Mouse (Mus musculus) CD4-positive, CD25-positive, alpha-beta regulatory T cell, adult 2 months (primary cell): ENCODE results near the gene B4galnt2.

Source experiments
- DNase-seq: peaks from one replicate; pipeline ENCODE4 v3.0.0-alpha.2; 2012; ENCODE audit warnings: low read depth, low spot score

The B4galnt2 gene

GRCm38 (mm10) chr11:95827168-95827447, 87.6 kb downstream of the B4galnt2 start:
- no peak for DNase-seq

GRCm38 (mm10) chr11:95826317-95827167, 88.1 kb downstream of the B4galnt2 start:
- DNase-seq = no peak

DNA sequence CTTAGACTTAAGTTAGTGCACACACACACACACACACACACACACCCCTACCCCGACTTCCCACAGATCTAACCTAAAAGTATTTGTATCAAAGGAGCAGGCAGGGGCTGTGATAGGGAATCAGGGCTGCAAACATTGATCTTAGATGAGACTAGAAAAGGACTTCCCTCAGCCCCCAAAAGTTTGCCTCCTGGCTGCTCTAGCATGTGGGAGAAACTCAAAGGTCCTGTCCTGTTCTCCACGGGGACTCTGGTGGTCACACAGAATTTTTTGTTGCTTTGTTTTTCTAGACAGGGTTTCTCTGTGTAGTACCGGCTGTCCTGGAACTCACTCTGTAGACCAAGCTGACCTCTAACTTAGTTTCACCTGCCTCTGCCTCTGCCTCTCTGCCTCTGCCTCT, 89.1 kb downstream of the B4galnt2 start:
- no peak for DNase-seq

DNA sequence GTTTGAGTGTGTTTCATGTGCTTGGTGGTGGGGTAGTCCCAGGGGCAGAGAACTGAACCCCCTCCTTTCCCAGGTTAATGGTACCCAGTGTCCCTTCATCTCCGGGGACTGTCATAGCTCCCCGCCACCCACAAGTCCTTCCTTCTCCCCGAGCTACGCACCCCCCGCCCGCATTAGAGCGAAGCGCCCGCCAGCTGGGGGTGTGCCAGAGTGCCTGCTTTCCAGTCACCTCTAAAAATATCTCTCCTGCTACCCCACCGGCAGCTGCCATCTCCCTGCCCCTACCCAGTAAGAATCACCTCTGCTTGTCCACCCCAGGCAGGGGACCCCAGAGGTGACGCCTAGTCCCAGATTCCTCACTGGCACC, 89.8 kb downstream of the B4galnt2 start:
- peak; percentile 50 for DNase-seq

- peak; percentile 94 for DNase-seq
Measured at GRCm38 (mm10) chr11:95824071-95824876, 90.4 kb downstream of the B4galnt2 start, which contains the start of gene Phospho1. Gene Phospho1 (plus strand): TSS chr11:95824499.

DNA sequence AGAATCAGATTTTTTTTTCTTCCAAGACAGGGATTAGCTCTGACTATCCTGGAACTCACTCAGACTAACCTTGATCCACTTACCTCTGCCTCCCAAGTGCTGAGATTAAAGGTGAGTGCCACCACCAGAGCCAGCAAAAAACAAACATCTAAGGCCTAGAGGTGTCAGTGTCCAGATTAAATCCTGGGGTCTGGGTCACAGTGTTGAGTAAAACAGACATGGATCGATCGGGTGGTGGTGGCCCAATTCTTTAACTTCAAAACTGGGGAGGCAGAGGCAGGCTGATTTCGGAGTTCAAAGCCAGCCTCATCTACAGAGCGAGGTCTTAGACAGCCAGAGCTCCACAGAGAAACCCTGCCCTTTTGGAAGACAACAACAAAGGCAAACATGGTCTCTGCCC, 92.3 kb downstream of the B4galnt2 start:
- DNase-seq = no peak

DNA sequence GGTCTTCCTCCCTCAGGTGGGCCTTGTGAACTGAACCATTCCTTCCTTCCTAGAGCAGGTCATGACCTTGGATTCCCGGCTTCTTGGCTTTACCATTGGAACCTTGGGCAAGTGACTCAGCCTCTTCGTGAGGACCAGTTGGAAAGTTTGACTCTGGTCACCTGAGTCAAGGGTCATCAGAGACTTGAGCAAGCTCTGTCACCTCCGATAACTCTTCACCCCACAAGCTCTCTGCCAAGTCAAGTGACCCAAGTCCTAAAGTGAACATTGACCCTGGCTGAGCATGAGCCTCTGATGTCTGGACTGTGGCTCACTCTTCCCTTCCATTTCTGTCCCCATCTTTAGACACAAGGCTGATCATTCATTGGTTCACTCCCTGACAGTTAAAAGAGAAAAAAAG, 93.2 kb downstream of the B4galnt2 start:
- DNase-seq = no peak

- no peak for DNase-seq
Measured at GRCm38 (mm10) chr11:95819138-95819537, 95.6 kb downstream of the B4galnt2 start.
